Mouse (Mus musculus) gastrocnemius, postnatal 25 days (tissue): ENCODE data around the gene Aip. TPM values are rescaled to one million over a fixed set of nuclear protein-coding genes. Genes with fewer than 3 reads are reported as not detected.

Experiments used
- DNase-seq: peaks from one replicate; pipeline ENCODE4 v3.0.0; 2022
- long read RNA-seq, 2 experiments: library from polyadenylated mRNA; stranded (forward); transcript quantifications; one replicate each; pipeline ENCODE4 v2.0.0; 2021
- total RNA-seq, 2 experiments: library from RNA; stranded (reverse); gene quantifications; 1 replicate in 1 of 2; 2 replicates in 1 of 2; pipeline ENCODE4 v1.2.3; 2021

Aip gene
- total RNA-seq = 10 to 100 TPM; 58.2 to 68.5 TPM
- long read RNA-seq, experiment 1, transcript Aip-201 (6 exons, 1,261 nt) = major isoform, 82 of 105 reads
- long read RNA-seq, experiment 1, transcript Aip-202 (7 exons, 1,378 nt) = minor isoform, 8 of 105 reads
- long read RNA-seq, experiment 1, partial matches to known transcripts = 11 of 105 reads
- long read RNA-seq, experiment 1, other reads (novel, unspliced or antisense) = 4 of 105 reads
- long read RNA-seq, experiment 2, transcript Aip-202 (7 exons, 1,378 nt) = minor isoform, 6 of 100 reads
- long read RNA-seq, experiment 2, transcript Aip-201 (6 exons, 1,261 nt) = major isoform, 79 of 100 reads
- long read RNA-seq, experiment 2, partial matches to known transcripts = 8 of 100 reads
- long read RNA-seq, experiment 2, other reads (novel, unspliced or antisense) = 7 of 100 reads

DNA sequence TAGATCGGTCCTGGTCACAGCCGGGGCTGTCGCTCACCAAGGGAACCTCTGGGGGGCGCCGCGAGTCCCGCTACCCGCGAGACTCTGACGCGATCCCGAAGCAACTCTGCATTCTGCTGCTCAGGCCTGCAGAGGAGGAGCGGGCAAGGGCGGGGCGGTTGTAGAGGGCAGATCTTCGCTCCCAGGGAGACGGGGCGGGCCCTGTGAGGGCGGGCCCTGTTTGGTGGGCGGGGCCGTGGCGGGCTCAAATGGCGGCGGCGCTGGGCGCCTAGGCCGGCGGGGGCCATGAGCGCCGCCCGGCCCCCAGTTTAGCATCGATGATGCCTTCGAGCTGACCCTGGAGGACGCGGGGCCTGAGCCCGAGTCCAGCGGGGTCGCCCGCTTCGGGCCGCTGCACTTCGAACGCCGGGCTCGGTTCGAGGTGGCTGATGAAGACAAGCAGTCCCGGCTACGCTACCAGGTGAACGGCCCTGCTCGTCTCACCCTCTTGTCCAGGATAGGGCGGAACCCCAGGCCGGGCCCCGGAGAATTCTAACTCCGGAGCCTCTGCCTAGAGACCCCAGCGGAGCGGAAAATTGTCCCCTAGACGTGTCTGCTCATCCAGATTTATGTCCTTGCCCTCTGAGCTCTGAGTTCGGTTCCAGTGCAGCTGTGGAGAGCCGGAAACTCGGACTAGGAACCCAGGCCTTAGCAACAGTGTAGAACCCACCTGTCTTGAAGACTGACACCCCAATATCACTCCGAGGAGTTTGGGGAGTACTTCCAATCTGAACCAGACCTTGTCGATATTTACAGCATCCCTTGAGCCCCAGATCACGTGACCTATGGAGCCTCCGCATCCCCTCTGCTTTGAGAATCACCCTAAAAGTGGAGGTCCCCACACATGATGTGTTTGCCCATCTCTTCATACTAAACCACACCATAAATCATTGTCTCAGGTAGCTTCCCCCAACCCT, at the start of gene Aip:
TSS of gene Aip (minus strand) at position 118 of the 956 bp plus-strand sequence.
- DNase-seq = peak; percentile 99

DNA sequence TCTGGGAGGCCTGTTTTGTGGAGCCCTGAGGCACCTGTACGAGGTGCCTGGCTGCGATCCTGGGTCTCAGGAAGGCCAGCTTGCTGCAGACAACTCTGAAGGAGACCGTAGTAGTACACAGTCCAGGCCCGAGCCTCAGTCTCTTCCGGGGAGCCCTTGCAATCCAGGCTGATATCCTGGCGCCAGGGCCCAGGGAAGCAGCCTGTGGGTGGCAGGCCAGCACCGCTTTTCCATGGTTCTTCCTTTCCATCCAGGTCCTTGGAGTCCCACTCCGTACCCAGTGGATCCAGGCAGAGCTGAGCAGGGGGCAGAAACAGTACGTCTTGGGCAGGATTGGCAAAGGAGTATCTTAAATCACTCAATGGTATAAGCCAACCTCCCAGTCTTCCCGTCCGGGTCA, 47.3 kb upstream of the Aip start:
- DNase-seq = no peak

DNA sequence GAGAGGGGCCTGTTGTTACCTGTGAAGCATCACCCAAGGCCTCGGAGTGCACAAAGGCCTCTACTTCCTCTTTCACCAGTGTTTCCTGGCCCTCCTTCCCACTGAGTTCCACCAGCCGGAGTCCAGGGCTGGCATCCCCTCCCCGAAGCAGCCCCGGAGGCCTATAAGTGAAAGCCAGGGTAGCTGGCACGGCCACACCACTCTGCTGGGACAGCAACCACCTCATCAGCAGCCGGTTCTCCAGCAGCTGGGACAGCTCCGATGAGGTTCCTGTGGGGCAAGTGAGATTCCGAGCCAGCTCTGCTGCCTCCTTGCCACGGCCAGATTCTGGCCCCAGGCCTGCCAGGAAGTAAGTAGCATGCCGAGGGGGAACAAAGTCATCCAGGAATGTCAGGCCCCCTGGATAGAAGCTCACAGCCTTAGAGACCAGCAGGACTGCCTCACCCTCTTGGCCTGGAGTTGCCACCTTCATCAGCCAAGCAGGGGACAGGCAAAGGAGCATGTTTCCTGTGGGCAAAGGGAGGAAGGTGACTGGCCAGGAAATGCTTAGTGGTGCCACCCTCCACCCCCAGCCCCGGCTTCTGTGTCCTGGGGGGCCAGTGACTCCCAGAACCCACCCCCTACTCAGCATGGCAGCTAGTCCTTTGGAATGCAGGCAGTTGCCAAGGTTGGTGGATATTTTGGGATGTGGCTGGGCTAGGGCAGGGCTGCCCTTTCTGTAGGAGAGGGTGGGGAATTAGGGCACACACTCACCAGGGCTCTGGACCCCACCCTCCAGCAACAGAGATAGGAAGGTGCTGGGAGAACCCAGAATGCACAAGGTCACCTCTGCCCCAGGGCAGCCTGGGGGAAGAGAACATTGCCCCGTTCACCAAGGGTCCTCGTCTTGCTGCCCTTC, 46.0 kb upstream of the Aip start:
- DNase-seq = peak; percentile 74

DNA sequence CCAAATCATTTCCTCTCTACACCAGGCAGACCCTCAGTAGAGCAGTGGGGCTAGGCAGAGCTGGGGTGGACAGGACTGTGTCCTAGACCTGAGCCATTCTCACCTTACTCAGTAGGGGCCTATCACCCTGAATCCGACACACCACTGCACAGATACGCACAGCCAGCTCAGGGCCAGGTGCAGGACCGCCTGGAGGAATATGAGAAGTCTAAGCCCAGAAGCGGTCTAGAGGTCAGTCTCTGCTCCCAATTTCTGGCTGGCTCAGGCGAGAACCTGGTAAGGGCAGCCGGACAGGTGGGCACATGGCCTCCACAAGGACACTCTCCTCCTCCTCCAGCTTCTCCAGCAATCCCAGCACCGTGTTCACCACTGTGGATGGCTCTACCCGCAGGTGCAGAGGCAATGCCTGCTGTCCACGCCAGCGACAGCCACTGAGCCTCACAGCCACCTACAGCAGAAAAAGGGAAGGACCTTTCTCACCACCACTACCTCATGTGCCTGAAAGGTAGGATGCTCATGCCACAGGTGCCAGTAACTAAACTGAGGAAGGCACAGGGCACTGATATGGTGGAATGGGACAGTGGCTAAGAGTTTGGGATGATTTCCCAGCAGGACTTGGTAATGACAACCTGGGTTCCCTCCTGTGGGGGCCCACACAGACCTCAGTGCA, 45.2 kb upstream of the Aip start:
- no peak for DNase-seq

DNA sequence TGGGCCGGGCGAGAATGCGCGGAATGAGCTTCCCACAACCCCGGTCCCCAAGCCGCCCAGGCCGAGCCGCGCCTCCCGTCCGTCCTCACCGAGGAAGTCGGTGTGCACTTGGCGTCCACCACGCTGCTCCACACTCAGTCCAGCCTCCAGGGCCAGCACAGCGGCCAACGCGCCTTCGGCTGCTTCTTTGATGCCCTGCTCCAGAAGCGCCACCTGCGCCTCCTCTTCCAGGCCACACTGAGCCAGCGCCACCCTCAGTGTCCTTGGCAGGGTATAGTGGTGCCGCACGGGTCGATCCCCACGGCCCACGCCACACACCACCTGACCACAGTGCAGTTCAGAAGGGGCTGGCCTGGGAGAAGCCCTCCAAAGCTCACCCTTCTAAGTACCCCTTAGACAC, 44.2 kb upstream of the Aip start:
- DNase-seq = no peak

DNA sequence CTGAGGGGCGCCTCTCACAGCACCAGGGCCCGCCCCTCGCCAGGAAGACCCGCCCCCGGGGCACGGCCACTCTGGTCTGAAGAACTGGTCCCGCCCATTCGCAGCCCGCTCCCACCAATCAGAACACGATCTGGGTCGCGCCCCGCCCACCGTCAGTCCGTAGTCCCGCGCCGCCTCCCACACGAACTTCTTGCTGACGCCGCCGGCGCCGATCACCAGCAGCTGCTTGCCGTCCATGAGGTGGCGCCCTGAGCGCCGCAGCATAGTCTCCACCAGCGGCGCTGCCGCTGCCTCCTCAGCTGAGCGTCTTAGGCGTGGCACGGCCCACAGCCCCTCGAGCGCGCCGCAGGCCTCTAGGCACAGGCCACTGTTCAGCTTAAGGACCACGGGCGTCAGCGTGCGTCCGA, 43.7 kb upstream of the Aip start:
- peak; percentile 99 for DNase-seq

DNA sequence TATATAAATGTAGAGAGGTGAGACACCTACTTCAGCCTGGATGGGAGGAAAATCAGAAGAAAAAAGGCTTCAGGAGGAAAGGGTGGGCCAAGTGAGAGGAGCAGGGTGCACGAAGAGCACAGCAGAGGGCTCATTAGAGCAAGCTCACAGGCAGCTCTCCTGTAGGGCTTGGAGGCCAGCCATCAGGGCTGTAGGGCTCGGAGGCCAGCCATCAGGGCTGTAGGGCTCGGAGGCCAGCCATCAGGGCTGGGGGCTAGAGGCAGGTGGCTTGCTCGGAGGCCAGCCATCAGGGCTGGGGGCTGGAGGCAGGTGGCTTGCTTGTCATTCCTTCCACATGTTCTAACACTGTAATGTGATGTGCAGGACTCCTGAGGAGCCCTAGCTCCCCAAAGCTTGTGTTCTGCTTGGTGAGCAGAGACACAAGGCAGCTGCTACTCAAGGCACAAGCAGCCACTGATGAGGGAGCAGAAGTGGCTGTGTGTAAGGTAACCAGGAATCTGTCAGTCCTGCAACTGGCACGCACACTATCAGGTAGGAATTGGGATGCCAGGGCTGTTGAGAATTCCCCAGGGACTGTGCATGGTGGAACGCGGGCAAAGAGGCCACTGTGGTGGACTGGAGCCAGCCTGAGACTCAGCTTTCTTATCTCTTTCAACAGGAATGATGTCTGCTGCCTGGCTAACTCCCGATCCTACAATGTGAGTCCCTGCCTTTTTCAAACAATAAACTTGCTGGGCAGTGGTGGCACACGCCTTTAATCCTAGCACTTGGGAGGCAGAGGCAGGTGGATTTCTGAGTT, 41.2 kb upstream of the Aip start:
- DNase-seq = no peak

DNA sequence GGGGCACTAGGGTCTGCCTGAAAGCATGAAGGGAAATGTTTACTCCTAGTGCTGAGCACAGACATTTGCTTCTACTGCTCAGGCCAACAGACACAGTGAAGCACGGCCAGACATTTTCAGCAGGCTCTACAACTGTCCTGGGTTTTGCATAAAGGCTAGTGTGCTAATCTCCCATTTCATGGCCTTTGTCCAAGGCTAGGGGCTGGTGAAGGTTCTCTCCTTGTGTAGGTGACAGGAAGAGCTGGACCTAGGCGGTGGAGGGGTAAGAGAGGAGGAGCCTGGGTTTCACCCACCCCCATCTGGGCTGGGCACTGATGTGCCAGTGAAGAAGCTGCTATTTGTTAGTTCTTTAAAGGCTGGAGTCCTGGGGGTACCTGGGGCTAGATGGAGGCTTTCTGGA, 39.1 kb upstream of the Aip start:
- DNase-seq = no peak

DNA sequence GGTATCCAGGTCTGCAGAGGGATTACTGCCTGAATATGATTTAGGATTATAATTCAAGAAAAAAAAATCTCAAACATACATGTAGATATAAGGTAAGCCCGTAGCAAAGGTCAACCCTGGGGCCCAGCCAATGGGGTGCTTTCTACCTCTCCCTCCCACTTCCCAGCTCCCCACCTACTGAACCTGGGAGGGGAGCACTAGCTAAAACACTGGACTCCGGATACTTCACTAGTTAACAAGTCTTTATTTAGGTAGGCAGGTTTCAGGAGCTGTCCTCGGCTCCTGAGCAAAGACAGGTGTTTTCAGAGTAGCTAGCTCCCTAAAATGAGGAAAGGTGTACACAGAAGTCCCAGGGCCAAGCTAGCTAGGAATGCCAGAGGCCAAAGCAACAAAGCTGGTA, 38.4 kb upstream of the Aip start:
- DNase-seq = no peak

DNA sequence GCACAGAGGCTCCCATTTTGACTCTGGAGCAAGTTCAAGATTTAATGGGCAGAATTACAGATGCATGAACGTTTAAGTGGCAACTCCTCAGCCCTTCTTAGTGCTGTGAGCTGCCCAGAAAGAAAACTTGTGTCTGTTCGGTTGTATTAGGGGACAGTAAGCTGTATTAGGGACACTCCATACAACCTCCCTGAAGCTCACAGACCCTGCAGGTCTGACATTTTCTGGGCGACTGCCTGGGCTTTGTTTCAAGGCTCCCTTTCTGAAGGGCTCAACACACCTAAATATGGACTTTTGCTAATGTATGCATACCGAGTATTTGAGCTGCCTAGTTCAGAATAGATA, 37.9 kb upstream of the Aip start:
- no peak for DNase-seq

DNA sequence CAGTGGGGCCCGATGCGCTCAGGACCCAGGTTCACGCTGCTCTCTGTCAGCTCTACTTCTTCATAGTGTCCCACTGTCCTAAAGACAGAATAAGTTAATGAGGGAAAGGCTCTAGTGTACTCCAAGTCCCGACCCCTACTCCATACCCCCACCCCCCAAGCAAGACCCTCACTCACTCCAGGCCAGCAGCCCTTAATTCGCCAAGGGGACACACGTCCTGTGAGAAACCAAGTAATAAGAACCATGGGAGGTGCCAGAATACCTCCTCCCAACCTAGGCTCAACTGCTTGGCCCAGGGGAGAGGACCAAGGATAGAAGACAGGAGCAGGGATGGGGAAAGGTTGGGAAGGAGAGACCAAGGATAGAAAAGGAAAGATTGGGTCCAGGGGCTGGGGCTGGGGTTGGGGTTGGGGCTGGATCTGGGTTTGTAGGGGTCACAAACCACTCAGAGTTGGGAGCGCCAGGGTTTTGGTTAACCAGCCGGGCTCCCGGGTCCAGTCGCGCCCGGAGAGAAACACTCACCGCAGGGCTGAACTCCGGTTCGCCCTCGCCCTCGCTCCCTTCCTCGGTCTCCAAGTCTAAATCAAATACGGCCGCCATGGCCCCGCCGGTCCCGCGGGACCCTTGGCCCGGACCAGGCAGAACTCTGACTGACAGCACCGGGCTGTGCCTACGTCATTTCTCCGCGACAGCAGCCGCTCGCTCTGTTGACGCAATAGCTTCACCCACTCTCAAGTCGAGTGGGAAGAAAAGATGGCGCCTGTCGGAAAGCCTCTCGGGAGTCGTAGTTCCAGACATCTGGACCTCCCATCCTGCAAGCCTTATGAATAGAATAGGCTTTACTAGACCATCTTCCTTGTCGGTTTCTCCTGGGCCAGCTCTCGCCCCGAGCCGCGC, 37.2 kb upstream of the Aip start, which contains the start of gene Rps6kb2:
TSS of gene Rps6kb2 (minus strand) at position 709 of the 897 bp plus-strand sequence.
- DNase-seq = peak; percentile 96

DNA sequence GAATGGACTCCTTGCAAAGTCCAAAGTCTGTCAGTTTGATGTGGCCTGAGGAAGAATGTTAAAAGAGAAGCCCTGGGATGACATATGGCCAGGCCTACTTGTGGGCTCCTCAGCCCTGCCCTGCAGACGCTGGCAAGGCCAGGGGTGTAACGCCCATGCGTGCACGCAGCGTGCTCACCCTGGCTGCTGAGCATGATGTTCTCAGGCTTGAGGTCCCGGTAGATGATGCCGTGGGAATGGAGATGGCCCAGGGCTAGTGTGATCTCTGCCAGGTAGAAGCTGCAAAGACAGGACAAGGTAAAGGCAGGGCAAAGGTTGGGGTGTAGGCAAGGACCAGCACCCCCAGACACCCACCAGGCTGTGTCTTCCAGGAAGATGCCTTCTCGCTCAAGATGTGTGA, 33.4 kb upstream of the Aip start:
- no peak for DNase-seq

DNA sequence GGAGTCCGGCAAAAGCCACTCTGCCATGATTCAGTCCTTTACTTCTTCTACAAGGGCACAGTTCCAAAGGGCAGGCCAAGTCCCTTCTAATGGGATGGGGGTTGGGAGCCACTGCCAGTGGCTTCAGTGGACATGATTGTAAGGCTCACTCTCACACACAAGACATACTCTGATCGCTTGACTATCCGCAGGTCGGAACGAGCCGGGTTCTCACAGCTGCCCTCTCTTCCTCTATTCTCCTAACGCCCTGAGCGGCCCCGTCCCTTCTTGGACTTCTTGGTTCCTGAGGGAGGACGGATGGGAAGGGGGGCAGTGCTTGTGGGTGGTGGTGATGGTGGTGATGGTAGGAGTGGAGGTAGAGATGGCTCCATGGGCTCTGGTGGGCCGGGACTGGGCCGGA, 31.1 kb upstream of the Aip start:
- no peak for DNase-seq

DNA sequence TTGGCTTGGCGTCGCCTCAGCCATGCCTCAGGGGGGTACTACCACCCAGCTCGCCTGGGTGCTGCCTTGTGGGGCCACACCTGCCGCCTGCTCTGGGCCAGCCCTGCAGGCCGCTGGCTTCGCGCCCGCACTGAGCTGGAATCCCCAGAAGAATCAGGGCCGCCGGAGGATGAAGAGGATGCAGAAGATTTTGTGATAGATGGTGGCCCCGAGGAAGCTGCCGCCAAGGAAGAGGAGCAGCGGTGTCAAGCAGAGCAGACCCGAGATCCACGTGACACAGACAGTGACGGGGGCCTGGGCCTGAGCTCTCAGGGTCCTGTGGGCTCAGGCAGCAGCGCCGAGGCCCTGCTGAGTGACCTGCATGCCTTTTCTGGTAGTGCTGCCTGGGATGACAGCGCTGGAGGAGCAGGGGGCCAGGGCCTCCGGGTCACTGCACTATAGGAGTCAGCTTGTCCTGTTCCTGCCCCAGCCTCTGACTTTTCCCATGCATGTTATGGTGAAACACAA, 30.5 kb upstream of the Aip start:
- DNase-seq = no peak

DNA sequence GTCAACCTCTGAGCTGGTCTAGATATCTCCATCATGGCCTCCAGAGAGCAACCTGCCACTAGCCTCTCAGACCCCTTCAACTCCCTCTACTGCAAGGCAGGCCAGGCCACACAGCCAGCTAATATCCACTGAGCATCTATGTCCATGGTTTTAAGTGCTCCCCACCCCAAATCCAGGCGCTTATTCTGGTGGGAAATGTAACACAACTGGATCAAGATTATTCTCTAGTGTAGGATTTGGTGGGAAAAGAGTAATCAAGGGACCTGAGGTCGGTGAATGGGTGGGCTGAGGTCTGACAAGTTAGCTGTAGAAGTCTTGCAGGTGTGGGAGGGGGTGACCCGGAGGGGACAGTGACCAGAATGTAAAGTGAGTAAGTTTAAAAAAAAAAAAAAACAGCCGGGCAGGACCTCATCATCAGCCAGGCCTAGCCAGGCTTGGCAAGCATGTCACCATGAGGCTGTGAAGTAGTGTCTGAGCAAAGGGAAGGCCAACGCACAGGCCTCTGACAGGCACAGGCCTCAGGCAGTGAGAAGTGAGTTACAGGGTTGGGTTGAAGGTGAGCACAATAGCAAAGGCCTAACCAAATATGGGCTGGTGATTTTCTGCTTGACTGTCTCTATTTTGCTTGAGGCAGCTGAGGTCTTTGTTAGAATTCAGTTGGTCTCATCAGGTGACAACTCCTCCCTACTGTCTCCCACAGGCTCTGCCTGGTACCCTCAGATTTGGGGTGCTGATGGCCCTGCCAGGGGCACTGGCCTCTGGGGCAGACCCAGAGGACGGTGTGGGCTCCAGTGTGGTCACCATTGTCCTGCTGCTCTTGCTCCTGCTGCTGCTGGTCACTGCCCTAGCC, 29.8 kb upstream of the Aip start:
- DNase-seq = no peak

DNA sequence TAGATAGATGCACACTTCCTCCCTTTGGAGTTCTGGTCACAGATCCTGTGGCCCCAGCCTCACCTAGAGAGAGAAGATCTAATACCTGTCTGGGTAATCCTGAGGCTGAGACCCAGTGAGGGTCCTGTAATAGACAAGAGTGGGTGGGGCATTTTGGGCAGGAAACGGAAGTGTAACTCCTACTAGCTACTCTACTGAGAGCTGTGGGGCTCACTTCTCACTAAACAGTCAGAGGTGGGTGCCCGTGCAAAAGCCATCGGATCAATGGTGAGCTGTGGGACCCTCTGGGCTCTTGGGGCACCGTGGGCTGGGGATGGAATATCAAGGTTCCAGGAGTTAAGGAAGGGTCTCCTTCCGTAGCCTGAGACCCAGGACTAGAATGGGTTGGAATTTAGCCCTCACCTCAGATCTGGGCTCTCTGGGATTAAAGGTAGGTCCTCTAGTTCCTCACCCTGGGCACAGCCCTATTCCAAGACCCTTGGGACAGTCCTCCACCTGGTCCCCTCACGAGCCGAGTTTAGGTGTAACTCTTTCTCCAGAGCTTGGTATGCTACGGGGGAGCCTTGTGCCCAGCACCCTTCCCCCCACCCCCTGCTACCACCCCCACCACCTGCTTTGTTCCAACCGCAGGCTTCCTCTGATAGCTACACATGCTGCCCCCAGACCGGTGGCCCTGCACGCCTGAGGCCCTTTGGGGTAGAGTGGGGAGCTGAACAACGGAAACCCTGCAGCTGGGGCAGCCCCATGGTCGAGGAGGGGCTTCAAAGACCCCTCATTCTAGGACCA, 29.0 kb upstream of the Aip start:
- DNase-seq = no peak

DNA sequence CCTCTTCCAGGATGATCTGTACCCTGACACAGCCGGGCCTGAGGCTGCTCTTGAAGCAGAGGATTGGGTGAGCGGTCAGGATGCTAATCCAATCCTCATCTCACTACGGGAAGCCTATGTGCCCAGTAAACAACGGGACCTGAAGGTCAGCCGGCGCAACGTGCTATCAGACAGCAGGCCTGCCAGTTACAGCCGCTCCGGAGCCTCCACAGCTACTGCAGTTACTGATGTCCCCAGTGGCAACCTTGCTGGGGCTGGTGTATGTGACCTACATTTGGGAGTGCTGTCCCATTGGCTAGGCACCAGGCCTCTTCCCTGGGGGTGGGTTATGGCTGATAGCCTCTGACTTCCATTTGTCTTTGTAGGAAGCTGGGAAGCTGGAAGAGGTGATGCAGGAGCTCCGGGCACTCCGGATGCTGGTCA, 27.6 kb upstream of the Aip start, which contains the start of gene Ptprcap:
TSS of gene Ptprcap (plus strand) at position 373 of the 423 bp plus-strand sequence.
- no peak for DNase-seq
